Mouse (Mus musculus) embryonic facial prominence, embryonic 14.5 days (tissue): ENCODE measurements around the gene Ccdc3. TPM values are rescaled to one million over a fixed set of nuclear protein-coding genes. Genes with fewer than 3 reads are reported as not detected.
"Not testable (repeated sequence)": the region's sequence is repeated elsewhere in the genome, so short reads cannot be mapped to it uniquely, and the experiment has no call there.

Experiments used
- ATAC-seq: fragments of 200-750 bp; cut with Nextera tagmentation; 2 replicates; pipeline ENCODE4 v1.8.0; 2017; ENCODE audit warnings: low read depth, moderate number of reproducible peaks, moderate TSS enrichment
- DNase-seq: peaks from one replicate; pipeline ENCODE4 v3.0.0-alpha.2; 2015; ENCODE audit warnings: low spot score
- H3K27ac ChIP-seq: fragments of 300-500 bp; sonication (generic); replicated peaks from 2 replicates; pipeline ENCODE4 v1.5.1; 2014; ENCODE audit warnings: low read depth, mild to moderate bottlenecking, low read length, moderate library complexity
- H3K27me3 ChIP-seq: fragments of 300-500 bp; sonication (generic); replicated peaks from 2 replicates; pipeline ENCODE4 v1.6.1; 2014; ENCODE audit warnings: low read length; ENCODE audit not compliant: control insufficient read depth, insufficient read depth
- H3K36me3 ChIP-seq: fragments of 300-500 bp; sonication (generic); 2 replicates; pipeline ENCODE4 v1.6.1; 2014; ENCODE audit warnings: low read length, mixed read lengths; ENCODE audit not compliant: control insufficient read depth, insufficient read depth
- H3K4me1 ChIP-seq: fragments of 300-500 bp; sonication (generic); 2 replicates; pipeline ENCODE4 v1.6.1; 2014; ENCODE audit warnings: antibody characterized with exemption, low read length; ENCODE audit not compliant: control insufficient read depth, insufficient read depth
- H3K4me2 ChIP-seq: fragments of 300-500 bp; sonication (generic); 2 replicates; pipeline ENCODE4 v1.6.1; 2014; ENCODE audit warnings: low read depth, mild to moderate bottlenecking, low read length, moderate library complexity, mixed read lengths
- H3K4me3 ChIP-seq: fragments of 300-500 bp; sonication (generic); 2 replicates; pipeline ENCODE4 v1.5.1; 2014; ENCODE audit warnings: low read depth, mild to moderate bottlenecking, low read length
- H3K9ac ChIP-seq: fragments of 300-500 bp; sonication (generic); 2 replicates; pipeline ENCODE4 v1.6.1; 2014; ENCODE audit warnings: low read depth, mild to moderate bottlenecking, low read length, moderate library complexity, mixed read lengths
- H3K9me3 ChIP-seq: fragments of 300-500 bp; sonication (generic); 2 replicates; pipeline ENCODE4 v1.6.1; 2016; ENCODE audit warnings: low read length; ENCODE audit not compliant: control insufficient read depth
- WGBS: fragments of 180-500 bp; shearing (Covaris S2); extraction: QIAGEN DNeasy Blood & Tissue Kit; methylation state at CpG from one replicate; pipeline ENCODE4 v1.1.7; 2014; 5-methylcytosine and 5-hydroxymethylcytosine counted together
- polyA plus RNA-seq: library from polyadenylated mRNA; unstranded; fragments of >200 nt; fragmentation: Nextera tagmentation; extraction: Ambion mirVana; gene quantifications from 2 replicates; pipeline ENCODE4 v1.2.1, GENCODE M21; 2014

The Ccdc3 gene
- polyA plus RNA-seq, 1 experiment from 2014 or later: 25.9 TPM

- DNase-seq (peak; percentile 85), ATAC-seq (peak; percentile 67)
- Histone ChIP-seq H3K27me3 (no peaks in the 10 kb centered on the region), H3K27ac (peak overlapping the region; percentile 31), H3K4me1 (peaks cover 23% of the 10 kb centered on the region), H3K36me3 (no peaks in the 10 kb centered on the region), H3K4me3 (no peak overlapping the region), H3K9ac (no peak overlapping the region), H3K4me2 (no peak overlapping the region), H3K9me3 (no peaks in the 10 kb centered on the region)
- WGBS: 46% methylated on average over 4 of the region's 4 CpGs
Measured at GRCm38 (mm10) chr2:5239492-5239891, 101.9 kb downstream of the Ccdc3 start.

GRCm38 (mm10) chr2:5241469-5241897, 103.9 kb downstream of the Ccdc3 start:
- 14% methylated on average over 6 of the region's 6 CpGs for WGBS
- no peak overlapping the region for H3K9ac ChIP-seq
- no peaks in the 10 kb centered on the region for H3K9me3 ChIP-seq
- H3K27me3 ChIP-seq: no peaks in the 10 kb centered on the region
- peak overlapping the region; percentile 56 for H3K27ac ChIP-seq
- no peaks in the 10 kb centered on the region for H3K36me3 ChIP-seq
- no peak overlapping the region for H3K4me3 ChIP-seq
- peak; percentile 91 for DNase-seq
- peaks cover 23% of the 10 kb centered on the region for H3K4me1 ChIP-seq
- ATAC-seq: peak; percentile 65
- H3K4me2 ChIP-seq: no peak overlapping the region

GRCm38 (mm10) chr2:5249199-5249598, 111.6 kb downstream of the Ccdc3 start:
- WGBS: 96% methylated on average over 6 of the region's 6 CpGs
- not testable (repeated sequence) for H3K27me3 ChIP-seq, H3K4me2 ChIP-seq, H3K4me1 ChIP-seq, DNase-seq, ATAC-seq, H3K36me3 ChIP-seq, H3K27ac ChIP-seq, H3K9me3 ChIP-seq, H3K9ac ChIP-seq, H3K4me3 ChIP-seq

GRCm38 (mm10) chr2:5249969-5250368, 112.4 kb downstream of the Ccdc3 start:
- no peaks in the 10 kb centered on the region for H3K9me3 ChIP-seq
- WGBS: 42% methylated on average over 12 of the region's 12 CpGs
- no peak overlapping the region for H3K4me2 ChIP-seq
- H3K36me3 ChIP-seq: no peaks in the 10 kb centered on the region
- ATAC-seq (no peak), DNase-seq (peak; percentile 80)
- H3K27me3 ChIP-seq: no peaks in the 10 kb centered on the region
- H3K4me3 ChIP-seq: no peak overlapping the region
- H3K4me1 ChIP-seq: no peaks in the 10 kb centered on the region
- H3K27ac ChIP-seq: no peak overlapping the region
- H3K9ac ChIP-seq: no peak overlapping the region

GRCm38 (mm10) chr2:5258250-5258649, 120.7 kb downstream of the Ccdc3 start:
- H3K36me3 ChIP-seq: no peaks in the 10 kb centered on the region
- no peak overlapping the region for H3K27ac ChIP-seq
- no peak overlapping the region for H3K9ac ChIP-seq
- no peak for ATAC-seq
- H3K4me2 ChIP-seq: no peak overlapping the region
- H3K4me1 ChIP-seq: no peaks in the 10 kb centered on the region
- H3K4me3 ChIP-seq: no peak overlapping the region
- no peak for DNase-seq
- 0 out of 2 replicates have a peak, but pooled peaks cover 8% of the 10 kb centered on the region for H3K9me3 ChIP-seq
- 79% methylated on average over 3 of the region's 3 CpGs for WGBS
- no peaks in the 10 kb centered on the region for H3K27me3 ChIP-seq

GRCm38 (mm10) chr2:5262279-5262678, 124.7 kb downstream of the Ccdc3 start:
- no peaks in the 10 kb centered on the region for H3K36me3 ChIP-seq
- no peaks in the 10 kb centered on the region for H3K27me3 ChIP-seq
- no peak overlapping the region for H3K4me2 ChIP-seq
- ATAC-seq: no peak
- 79% methylated on average over 2 of the region's 2 CpGs for WGBS
- 0 out of 2 replicates have a peak, but pooled peaks cover 6% of the 10 kb centered on the region for H3K9me3 ChIP-seq
- H3K27ac ChIP-seq: no peak overlapping the region
- no peak for DNase-seq
- H3K4me3 ChIP-seq: no peak overlapping the region
- H3K4me1 ChIP-seq: no peaks in the 10 kb centered on the region
- no peak overlapping the region for H3K9ac ChIP-seq

DNA sequence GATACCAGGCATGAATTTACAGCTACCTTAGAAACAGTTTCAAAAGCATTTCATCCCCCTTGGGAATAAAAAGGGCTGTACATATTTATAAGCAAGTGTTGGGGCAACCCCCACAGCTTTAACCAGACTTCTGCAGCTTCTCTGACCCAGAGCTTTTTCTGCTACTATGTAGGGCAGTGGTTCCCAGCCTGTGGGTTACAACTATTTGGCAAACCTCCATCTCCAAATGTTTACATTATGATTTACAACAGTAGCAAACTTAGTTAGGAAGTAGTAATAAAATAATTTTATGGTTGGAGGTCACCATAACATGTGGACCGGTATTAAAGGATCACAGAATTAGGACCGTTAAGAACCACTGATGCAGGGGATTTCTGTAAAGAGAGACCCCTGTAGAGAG, 130.4 kb downstream of the Ccdc3 start:
- Histone ChIP-seq H3K4me2 (no peak overlapping the region), H3K27me3 (no peaks in the 10 kb centered on the region), H3K36me3 (no peaks in the 10 kb centered on the region), H3K4me1 (no peaks in the 10 kb centered on the region), H3K27ac (no peak overlapping the region), H3K4me3 (no peak overlapping the region), H3K9ac (no peak overlapping the region), H3K9me3 (no peaks in the 10 kb centered on the region)
- WGBS: 40% methylated on average over 2 of the region's 2 CpGs
- DNase-seq (peak; percentile 38), ATAC-seq (no peak)

Other genes starting within 250 kb of the Ccdc3 start
- 38.2 and 44.1 TPM in 2 replicates for gene Phyh, start 218.8 kb upstream of the Ccdc3 start, polyA plus RNA-seq
- 2.3 and 3.0 TPM in 2 replicates for gene Ucma, start 161.7 kb upstream of the Ccdc3 start, polyA plus RNA-seq
- 23.3 and 23.8 TPM in 2 replicates for gene Mcm10, start 125.0 kb upstream of the Ccdc3 start, polyA plus RNA-seq
- 6.8 and 7.1 TPM in 2 replicates for gene Optn, start 73.7 kb upstream of the Ccdc3 start, polyA plus RNA-seq